Mouse (Mus musculus) cerebellum, adult 2 months (tissue): Measurements from ENCODE around the gene Rem2. TPM values are rescaled to one million over a fixed set of nuclear protein-coding genes. Genes with fewer than 3 reads are reported as not detected.

Source experiments
- DNase-seq, 2 experiments: peaks; one replicate each; pipeline ENCODE4 v3.0.0; 2021
- H3K27ac ChIP-seq: fragments of 200-500 bp; 2 replicates; pipeline ENCODE4 v1.5.1; 2012; ENCODE audit warnings: low read length, control low read depth, inconsistent platforms; ENCODE audit not compliant: insufficient read depth
- H3K27me3 ChIP-seq: fragments of 200-500 bp; 2 replicates; pipeline ENCODE4 v1.6.1; 2012; ENCODE audit warnings: inconsistent platforms, mild to moderate bottlenecking, low read length, moderate library complexity; ENCODE audit not compliant: control insufficient read depth, insufficient read depth
- H3K4me1 ChIP-seq: fragments of 200-500 bp; 2 replicates; pipeline ENCODE4 v1.6.1; 2011; ENCODE audit warnings: low read length; ENCODE audit not compliant: control insufficient read depth, insufficient read depth
- H3K4me3 ChIP-seq: fragments of 200-500 bp; replicated peaks from 2 replicates; pipeline ENCODE3; 2011; ENCODE audit warnings: mild to moderate bottlenecking, low read depth, low read length, control low read depth; ENCODE audit not compliant: insufficient read depth
- CTCF ChIP-seq: fragments of 200-500 bp; IDR thresholded peaks from 2 replicates; pipeline ENCODE4 v1.5.1; 2011; ENCODE audit warnings: low read depth, mild to moderate bottlenecking, control low read depth, low read length, moderate library complexity, borderline replicate concordance; ENCODE audit not compliant: insufficient read depth
- POLR2A ChIP-seq: fragments of 200-500 bp; IDR thresholded peaks from 2 replicates; pipeline ENCODE4 v1.6.1; 2011; ENCODE audit warnings: low read length, control low read depth, borderline replicate concordance; ENCODE audit not compliant: insufficient read depth
- WGBS: fragments of 180-500 bp; shearing (Covaris S2); methylation state at CpG from one replicate; pipeline ENCODE4 v1.1.7; 2018; 5-methylcytosine and 5-hydroxymethylcytosine counted together
- polyA plus RNA-seq: library from polyadenylated mRNA; depleted of rRNA; stranded (reverse); fragments of >200 nt; gene quantifications from 2 replicates; pipeline ENCODE4 v1.2.3, GENCODE M21; 2012

The Rem2 gene
- polyA plus RNA-seq, 1 experiment = 13.0 TPM

DNA sequence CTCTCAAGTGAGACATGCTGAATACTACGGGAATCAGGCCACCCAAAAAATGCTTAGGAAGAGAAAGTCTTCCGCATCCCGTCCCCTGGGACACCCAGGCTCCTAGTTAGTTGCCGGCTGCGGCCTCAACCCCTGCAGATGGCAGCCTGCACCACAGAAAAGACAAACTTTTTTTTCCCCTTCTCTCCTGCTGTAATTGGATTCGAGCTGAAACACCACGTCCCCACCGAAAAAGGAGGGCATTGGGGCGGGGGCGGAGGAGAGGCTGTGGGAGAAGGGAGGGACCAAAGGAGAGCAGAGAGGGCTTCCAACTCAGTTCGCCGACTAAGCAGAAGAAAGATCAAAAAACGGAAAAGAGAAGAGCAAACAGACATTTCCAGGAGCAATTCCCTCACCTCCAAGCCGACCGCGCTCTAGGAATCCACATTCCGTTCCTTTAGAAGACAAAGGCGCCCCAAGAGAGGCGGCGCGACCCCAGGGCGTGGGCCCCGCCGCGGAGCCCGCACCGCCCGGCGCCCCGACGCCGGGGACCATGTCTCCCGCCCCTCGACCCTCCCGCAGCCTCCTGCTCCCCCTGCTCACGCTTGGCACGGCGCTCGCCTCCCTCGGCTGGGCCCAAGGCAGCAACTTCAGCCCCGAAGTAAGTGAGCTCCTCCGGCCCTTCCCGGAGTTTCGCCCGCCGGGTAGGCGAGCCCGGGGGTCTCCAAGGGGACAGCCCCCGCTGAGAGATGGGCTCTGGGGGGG lies 44.4 kb upstream of the Rem2 start, which contains the start of gene Mmp14:
TSS of gene Mmp14 (plus strand) at position 279 of the 744 bp plus-strand sequence.
- WGBS = 2% methylated on average over 48 of the region's 49 CpGs
- peak within 1 kb of the TSS; percentile 29 for H3K4me3 ChIP-seq
- no peaks in the 10 kb centered on the region; the same call in 1 of the 2 replicates for H3K4me1 ChIP-seq
- H3K27me3 ChIP-seq = peaks cover 9% of the 10 kb centered on the region; the same call in 1 of the 2 replicates
- TF ChIP-seq POLR2A = no peak
- no peak for TF ChIP-seq CTCF
- H3K27ac ChIP-seq = no peak within 1 kb of the TSS
- peak in 1 of 2 experiments; percentile 35 for DNase-seq

DNA sequence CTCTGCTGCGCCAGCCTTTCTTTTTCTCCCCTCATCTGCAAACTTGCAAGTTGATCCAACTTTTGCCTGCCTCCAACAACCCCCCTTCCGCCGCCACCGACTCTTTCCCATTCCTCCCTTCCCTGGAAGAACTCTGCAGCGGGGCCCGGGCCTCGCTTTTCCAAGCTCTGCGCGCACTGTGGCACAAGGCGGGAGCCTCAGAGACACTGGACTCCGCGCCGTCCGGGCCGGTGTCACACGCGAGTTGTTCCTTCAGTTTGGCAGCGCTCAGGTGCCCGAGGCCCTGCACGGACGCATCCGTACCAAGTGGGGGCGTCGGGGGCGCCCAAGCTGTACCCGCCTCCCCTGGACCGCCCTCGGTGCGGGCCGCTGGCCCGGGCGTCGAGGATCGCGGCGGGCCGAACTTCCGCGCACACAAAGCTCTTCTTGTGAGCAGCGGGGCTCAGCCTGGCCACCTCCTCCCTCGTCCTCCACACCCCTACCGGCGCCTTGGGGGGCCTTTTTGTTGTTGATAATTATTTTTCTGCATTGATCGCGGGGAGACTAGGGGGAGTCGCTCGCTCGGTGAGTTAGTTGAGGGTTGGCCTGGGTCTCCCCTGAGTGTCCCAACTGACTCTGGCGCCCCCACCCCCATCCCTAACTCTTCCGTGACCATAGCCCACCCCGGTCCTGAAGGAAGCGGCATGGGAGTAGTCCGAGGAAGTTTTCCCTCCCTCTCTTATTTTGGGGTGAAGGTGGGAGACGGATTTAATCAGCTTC lies 43.6 kb upstream of the Rem2 start:
- Histone ChIP-seq H3K27ac (no peak overlapping the region), H3K27me3 (peaks cover 9% of the 10 kb centered on the region; the same call in 1 of the 2 replicates), H3K4me3 (no peak overlapping the region), H3K4me1 (no peaks in the 10 kb centered on the region; the same call in 1 of the 2 replicates)
- 5% methylated on average over 54 of the region's 54 CpGs for WGBS
- TF ChIP-seq CTCF (no peak), POLR2A (no peak)
- DNase-seq = no peak

DNA sequence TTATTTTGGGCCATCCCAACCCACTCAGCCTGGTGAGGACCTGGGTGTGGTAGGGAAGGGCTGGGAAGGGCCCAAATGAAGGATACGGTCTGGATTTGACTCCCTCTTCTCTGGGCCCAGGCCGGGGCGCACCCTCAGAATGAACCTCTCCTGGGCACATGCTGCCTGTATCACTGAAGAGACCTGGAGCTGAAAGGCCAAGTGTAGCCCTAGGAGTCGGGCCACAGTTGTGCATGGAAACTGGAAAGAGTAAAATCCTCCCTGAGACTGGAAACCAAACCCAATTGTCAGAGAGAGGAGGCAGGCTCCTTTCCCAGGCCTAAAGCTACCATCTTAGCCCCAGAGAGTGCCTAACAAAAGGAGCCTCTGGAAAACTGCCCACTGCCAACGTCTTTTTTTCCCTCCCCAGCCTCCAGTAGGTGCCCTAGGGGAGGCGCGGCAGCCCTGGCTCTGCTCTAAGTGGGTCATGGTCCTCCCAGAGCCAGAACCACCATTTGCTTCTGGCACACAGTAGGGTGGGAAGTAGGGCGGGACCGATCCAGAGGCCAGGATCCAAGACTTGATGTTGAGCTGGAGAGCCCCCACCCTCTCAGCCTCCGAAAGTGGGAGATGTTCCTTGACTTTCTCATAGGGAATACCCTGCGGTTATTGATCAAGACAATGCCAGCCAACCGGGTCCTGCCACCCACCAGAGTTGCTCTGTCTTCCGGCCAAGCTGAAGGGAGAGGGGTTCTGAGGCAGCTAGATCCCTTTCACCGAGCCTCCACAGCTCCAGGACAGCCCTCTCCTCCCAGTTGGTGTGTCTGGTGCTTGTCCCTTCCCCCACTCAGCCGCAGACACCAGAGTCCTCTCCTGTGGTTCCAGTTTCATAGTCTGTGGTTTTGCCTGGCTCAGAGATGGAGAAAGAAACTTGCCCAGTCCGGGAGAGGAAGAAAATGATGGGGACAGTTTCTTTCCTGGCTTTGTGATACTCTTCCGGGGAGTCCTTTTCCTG lies 42.8 kb upstream of the Rem2 start:
- 17% methylated on average over 17 of the region's 17 CpGs for WGBS

DNA sequence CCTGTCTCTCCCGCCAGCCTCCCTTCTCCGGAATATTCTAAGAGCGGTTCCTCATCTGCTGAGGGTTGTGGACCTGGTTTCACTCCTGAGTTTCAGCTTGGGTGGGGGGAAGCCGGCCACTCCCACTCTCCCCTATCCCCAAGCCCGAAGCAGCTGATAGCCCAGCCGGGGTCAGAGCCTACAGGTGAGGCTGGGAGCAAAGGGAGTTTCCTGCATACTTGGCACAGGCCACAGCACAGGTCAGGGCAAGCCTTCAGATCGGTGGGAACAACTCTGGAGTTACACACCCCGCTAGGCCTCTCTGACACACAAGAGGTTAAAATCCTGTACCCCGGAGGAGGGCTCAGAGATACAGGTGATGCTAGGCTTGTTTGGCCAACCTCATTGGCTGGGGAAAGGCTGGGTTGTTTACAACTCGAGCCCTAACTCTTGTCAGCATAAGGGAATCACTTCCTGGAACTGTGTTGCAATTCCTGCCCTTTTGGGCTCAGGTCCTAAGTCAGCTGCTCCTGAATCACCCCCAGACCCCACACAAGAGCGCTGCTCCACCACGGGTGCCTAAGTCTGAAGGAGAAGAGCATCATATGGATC lies 41.9 kb upstream of the Rem2 start:
- no peak overlapping the region for H3K27ac ChIP-seq
- H3K4me3 ChIP-seq = no peak overlapping the region
- WGBS = 60% methylated on average over 12 of the region's 12 CpGs
- no peak for DNase-seq
- peaks cover 9% of the 10 kb centered on the region; the same call in 1 of the 2 replicates for H3K27me3 ChIP-seq
- TF ChIP-seq CTCF = no peak
- no peak for TF ChIP-seq POLR2A
- no peaks in the 10 kb centered on the region; the same call in 1 of the 2 replicates for H3K4me1 ChIP-seq

More for the DNA sequence above, 42.8 kb upstream of the Rem2 start:
- Histone ChIP-seq H3K4me3 (peak overlapping the region; percentile 19), H3K4me1 (no peaks in the 10 kb centered on the region; the same call in 1 of the 2 replicates), H3K27me3 (peaks cover 9% of the 10 kb centered on the region; the same call in 1 of the 2 replicates), H3K27ac (no peak overlapping the region)
- peak in 1 of 2 experiments; percentile 29 for DNase-seq
- TF ChIP-seq CTCF (no peak), POLR2A (no peak)

DNA sequence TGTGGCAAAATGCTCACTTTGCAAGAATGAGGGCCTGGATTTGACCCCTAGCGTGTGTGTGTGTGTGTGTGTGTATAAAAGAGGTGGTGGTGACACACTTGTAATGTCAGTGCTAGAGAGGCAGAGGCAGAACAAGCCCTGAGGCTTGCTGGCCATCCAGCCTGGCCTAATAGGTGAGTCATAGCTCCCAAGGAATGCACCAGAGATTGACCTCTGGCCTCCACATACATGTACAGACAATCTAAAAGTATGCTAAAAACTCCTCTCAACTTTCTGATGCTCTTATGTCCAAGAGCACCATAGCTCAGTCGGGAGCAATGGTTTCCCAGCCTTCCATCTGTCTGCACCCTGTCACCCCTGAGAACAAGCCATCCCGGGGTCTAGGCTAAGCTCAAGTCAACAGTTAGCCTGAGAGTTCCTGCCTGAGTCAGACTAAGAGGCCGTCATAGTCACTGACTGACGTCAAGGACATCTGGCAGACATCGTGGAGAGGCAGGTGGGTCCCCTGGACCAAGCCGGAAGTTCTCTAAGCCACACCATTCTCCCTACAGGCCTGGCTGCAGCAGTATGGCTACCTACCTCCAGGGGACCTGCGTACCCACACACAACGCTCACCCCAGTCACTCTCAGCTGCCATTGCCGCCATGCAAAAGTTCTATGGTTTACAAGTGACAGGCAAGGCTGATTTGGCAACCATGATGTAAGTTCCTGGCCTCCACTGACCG lies 40.5 kb upstream of the Rem2 start:
- no peak for TF ChIP-seq CTCF
- no peak for TF ChIP-seq POLR2A
- H3K27ac ChIP-seq = no peak overlapping the region
- no peaks in the 10 kb centered on the region; the same call in 1 of the 2 replicates for H3K4me1 ChIP-seq
- WGBS = 76% methylated on average over 11 of the region's 11 CpGs
- no peak overlapping the region for H3K4me3 ChIP-seq
- peaks cover 9% of the 10 kb centered on the region; the same call in 1 of the 2 replicates for H3K27me3 ChIP-seq
- no peak for DNase-seq

DNA sequence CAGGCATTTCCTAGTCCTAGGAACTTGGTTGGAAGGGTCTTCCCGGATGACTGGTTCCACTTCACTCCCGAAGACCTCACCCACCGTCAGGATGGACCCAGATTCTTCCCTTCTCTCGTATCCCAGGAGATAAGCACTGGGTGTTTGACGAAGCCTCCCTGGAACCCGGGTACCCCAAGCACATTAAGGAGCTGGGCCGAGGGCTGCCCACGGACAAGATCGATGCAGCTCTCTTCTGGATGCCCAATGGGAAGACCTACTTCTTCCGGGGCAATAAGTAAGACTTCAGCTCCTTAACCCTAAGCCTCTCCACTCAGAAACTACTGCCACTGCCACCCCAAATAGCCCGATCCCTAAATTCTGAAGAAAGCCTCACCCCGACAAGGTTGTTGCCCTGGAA lies 36.7 kb upstream of the Rem2 start:
- no peak for DNase-seq

More for the DNA sequence above, 36.7 kb upstream of the Rem2 start:
- Histone ChIP-seq H3K27ac (no peak overlapping the region), H3K4me1 (no peaks in the 10 kb centered on the region), H3K27me3 (no peaks in the 10 kb centered on the region), H3K4me3 (no peak overlapping the region)
- WGBS = 79% methylated on average over 12 of the region's 12 CpGs
- TF ChIP-seq CTCF = no peak
- TF ChIP-seq POLR2A = no peak
